In genomic region chr4:151901422-151901821, GRCm38 (mm10) we compare ENCODE assay signal across 10 mouse cellular contexts.
DNase-seq lines count a peak whose midpoint lies in the region.
"Had no signal": no experiment of that assay in that cellular context is flagged by ENCODE, and none has a peak within 500 bp of the region (broad histone marks: within the 10 kb centered on the region; RNA-seq: fewer than 3 reads in every experiment).

No protein-coding gene starts in this region.

- DNase-seq in cerebellum, postnatal 14 days = peak; percentile 19 to 52
- DNase-seq in cerebellum, postnatal 10 days = no peak
- peak; percentile 14 for DNase-seq in spleen, adult 12 weeks (ENCODE audit: low spot score)
- no peak for DNase-seq in spleen, adult 18-20 months
- DNase-seq in kidney, postnatal 10 days = peak; percentile 41
- peak; percentile 70 for DNase-seq in testis, postnatal 14 days (ENCODE audit: low spot score)
- no peak for DNase-seq in thymus, postnatal 36 days
- no peak for DNase-seq in yolk sac, embryonic 10.5 days (ENCODE audit: low spot score)
- DNase-seq: cerebellum, adult 9-11 months; thymus, postnatal 25 days had no signal

Comparison
In these comparisons a context has a peak if more than half of its experiments do, and no peak if none do; other contexts are left out.
1. DNase-seq: peak in cerebellum, postnatal 14 days (2 of 2), spleen, adult 12 weeks (single experiment), kidney, postnatal 10 days (single experiment) and testis, postnatal 14 days (single experiment); none in cerebellum, postnatal 10 days (0 of 2), spleen, adult 18-20 months (0 of 2), thymus, postnatal 36 days (0 of 2) and yolk sac, embryonic 10.5 days (single experiment).